8 mouse cellular contexts compared by ENCODE assay signal in the genomic region with DNA sequence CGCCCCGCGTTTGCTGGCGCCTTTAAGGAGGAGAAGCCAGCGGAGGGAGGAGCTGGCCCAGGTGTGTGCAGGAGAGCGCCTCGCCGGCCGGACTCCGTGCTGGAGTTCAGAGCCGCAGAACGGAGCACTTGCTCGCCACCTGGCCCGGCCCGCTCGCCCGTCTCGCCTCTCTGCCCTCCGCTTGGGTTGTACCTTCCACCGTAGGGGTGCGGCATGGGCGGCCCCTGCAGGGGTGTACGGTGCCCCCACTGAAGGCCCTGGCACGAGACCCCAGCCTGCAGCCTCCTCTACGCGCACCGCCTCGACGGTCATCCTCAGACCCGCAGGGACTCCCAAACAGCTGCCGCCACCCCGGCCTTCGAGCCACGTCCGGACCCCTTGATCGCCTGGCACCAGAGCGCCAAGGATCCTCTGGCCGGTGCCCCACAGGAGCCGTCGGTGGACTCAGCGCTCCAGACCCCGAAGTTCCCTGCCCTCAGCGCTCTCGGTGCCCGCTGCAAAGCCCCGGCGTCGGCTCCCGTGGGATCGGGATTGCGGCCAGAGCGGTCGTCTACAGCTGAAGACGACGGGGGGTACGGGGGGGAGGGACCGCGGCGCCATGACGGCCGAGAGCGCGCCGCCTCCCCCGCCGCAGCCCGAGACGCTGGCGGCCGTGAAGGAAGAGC. TPM values are rescaled to one million over a fixed set of nuclear protein-coding genes. Genes with fewer than 3 reads are reported as not detected.
DNase-seq lines count a peak whose midpoint lies in the region; ATAC-seq lines count a peak whose summit lies in the region.
"Had no signal": no experiment of that assay in that cellular context is flagged by ENCODE, and none has a peak within 500 bp of the region (broad histone marks: within the 10 kb centered on the region; RNA-seq: fewer than 3 reads in every experiment).

Gene Foxe1 (plus strand): TSS at position 14 of the 665 bp plus-strand sequence.

- H3K4me2 ChIP-seq in lung, embryonic 16.5 days (ENCODE audit: low read depth, low read length), result peak within 1 kb of the TSS; percentile 55
- peak within 1 kb of the TSS; percentile 49 for H3K4me2 ChIP-seq in forebrain, embryonic 12.5 days
- H3K4me2 ChIP-seq in limb, embryonic 13.5 days (replicated peaks), result peak within 1 kb of the TSS; percentile 60
- peak within 1 kb of the TSS; percentile 44 for H3K4me2 ChIP-seq in stomach, embryonic 14.5 days (replicated peaks; ENCODE audit: low read depth, low read length)

- no peaks in the 10 kb centered on the region; the same call in 1 of the 2 replicates for H3K9me3 ChIP-seq in lung, embryonic 16.5 days (ENCODE audit: control insufficient read depth, low read length)
- H3K9me3 ChIP-seq in forebrain, embryonic 12.5 days, result no peaks in the 10 kb centered on the region
- H3K9me3 ChIP-seq in limb, embryonic 13.5 days, result no peaks in the 10 kb centered on the region
- no peaks in the 10 kb centered on the region for H3K9me3 ChIP-seq in stomach, embryonic 14.5 days (ENCODE audit: control insufficient read depth, low read depth, low read length)

- H3K27ac ChIP-seq in lung, embryonic 16.5 days (ENCODE audit: low read length), result no peak within 1 kb of the TSS
- no peak within 1 kb of the TSS for H3K27ac ChIP-seq in forebrain, embryonic 12.5 days
- no peak within 1 kb of the TSS for H3K27ac ChIP-seq in limb, embryonic 13.5 days
- no peak within 1 kb of the TSS for H3K27ac ChIP-seq in stomach, embryonic 14.5 days (ENCODE audit: low read length)

- no peaks in the 10 kb centered on the region for H3K36me3 ChIP-seq in lung, embryonic 16.5 days (ENCODE audit: control insufficient read depth, insufficient read depth, low read length)
- H3K36me3 ChIP-seq in forebrain, embryonic 12.5 days (replicated peaks), result no peaks in the 10 kb centered on the region
- H3K36me3 ChIP-seq in limb, embryonic 13.5 days, result no peaks in the 10 kb centered on the region
- H3K36me3 ChIP-seq in stomach, embryonic 14.5 days (ENCODE audit: control insufficient read depth, insufficient read depth, low read length), result no peaks in the 10 kb centered on the region

- no peak within 1 kb of the TSS for H3K9ac ChIP-seq in lung, embryonic 16.5 days (ENCODE audit: low read length)
- no peak within 1 kb of the TSS for H3K9ac ChIP-seq in forebrain, embryonic 12.5 days
- H3K9ac ChIP-seq in limb, embryonic 13.5 days, result no peak within 1 kb of the TSS; the same call in 1 of the 2 replicates
- H3K9ac ChIP-seq in stomach, embryonic 14.5 days (replicated peaks; ENCODE audit: low read depth, low read length), result no peak within 1 kb of the TSS

- WGBS in lung, embryonic 16.5 days, result 1% methylated on average over 61 of the region's 70 CpGs
- WGBS in forebrain, embryonic 12.5 days, result under 1% methylated on average over 64 of the region's 70 CpGs
- WGBS in limb, embryonic 13.5 days, result 2% methylated on average over 69 of the region's 70 CpGs
- WGBS in stomach, embryonic 14.5 days, result 2% methylated on average over 67 of the region's 70 CpGs

- no peak for DNase-seq in lung, postnatal 10 days
- DNase-seq in spleen, postnatal 36 days (ENCODE audit: low spot score in 2 of 2), result no peak
- DNase-seq in left cerebral cortex, postnatal 36 days (ENCODE audit: low spot score in 2 of 2), result no peak
- DNase-seq: left cerebral cortex, postnatal 4 days had no signal

- 0 out of 2 replicates have a peak, but pooled peaks have one; percentile 15 for ATAC-seq in lung, embryonic 16.5 days (ENCODE audit: low read depth)
- ATAC-seq in forebrain, embryonic 12.5 days (ENCODE audit: low FRiP score), result no peak
- ATAC-seq in limb, embryonic 13.5 days (ENCODE audit: low FRiP score, low read depth), result peak; percentile 44
- ATAC-seq in stomach, embryonic 14.5 days (ENCODE audit: insufficient number of reproducible peaks, insufficient read depth, low FRiP score, low read depth), result peak; percentile 46; the same call in 1 of the 2 replicates

- H3K4me1 ChIP-seq in lung, embryonic 16.5 days (replicated peaks; ENCODE audit: control insufficient read depth, insufficient read depth, low read length), result peaks cover 5% of the 10 kb centered on the region
- peaks cover 21% of the 10 kb centered on the region for H3K4me1 ChIP-seq in forebrain, embryonic 12.5 days
- H3K4me1 ChIP-seq in limb, embryonic 13.5 days, result peaks cover 20% of the 10 kb centered on the region
- H3K4me1 ChIP-seq in stomach, embryonic 14.5 days (ENCODE audit: control insufficient read depth, insufficient read depth, low read length), result 0 out of 2 replicates have a peak, but pooled peaks cover 3% of the 10 kb centered on the region

- H3K27me3 ChIP-seq in lung, embryonic 16.5 days (ENCODE audit: control insufficient read depth, insufficient read depth, low read depth, low read length), result peaks cover 98% of the 10 kb centered on the region
- H3K27me3 ChIP-seq in forebrain, embryonic 12.5 days, result peaks cover 93% of the 10 kb centered on the region
- H3K27me3 ChIP-seq in limb, embryonic 13.5 days, result peaks cover 100% of the 10 kb centered on the region
- peaks cover 76% of the 10 kb centered on the region for H3K27me3 ChIP-seq in stomach, embryonic 14.5 days (ENCODE audit: control insufficient read depth, insufficient read depth, low read length)

- intact Hi-C loops in left cerebral cortex, postnatal 36 days (cut with DNase I), result loop anchor here (10.0 kb wide), 1 partner anchor 1629 kb away; the partner anchor contains the start of gene Pax5

- H3K4me3 ChIP-seq in lung, embryonic 16.5 days (ENCODE audit: low read length), result peak within 1 kb of the TSS; percentile 42
- H3K4me3 ChIP-seq in forebrain, embryonic 12.5 days (replicated peaks), result peak within 1 kb of the TSS; percentile 40
- H3K4me3 ChIP-seq in limb, embryonic 13.5 days, result peak within 1 kb of the TSS; percentile 42
- peak within 1 kb of the TSS; percentile 32 for H3K4me3 ChIP-seq in stomach, embryonic 14.5 days (ENCODE audit: low read depth, low read length)

RNA-seq across cellular contexts. Expression of gene Foxe1, which starts in this region (rescaled TPM):
- polyA plus RNA-seq in lung, embryonic 16.5 days (2015; fragmentation: Nextera tagmentation; extraction: Ambion mirVana), result not detected in 2 replicates
- not detected in 2 replicates for polyA plus RNA-seq in forebrain, embryonic 12.5 days (2016; fragmentation: Nextera tagmentation; extraction: Ambion mirVana)
- not detected in 2 replicates for polyA plus RNA-seq in limb, embryonic 13.5 days (2015; fragmentation: Nextera tagmentation; extraction: Ambion mirVana)
- polyA plus RNA-seq in stomach, embryonic 14.5 days (2014; fragmentation: Nextera tagmentation; extraction: Ambion mirVana), result 0.27 and 0.60 TPM in 2 replicates
- not detected for total RNA-seq in left cerebral cortex, postnatal 36 days (2021)
- total RNA-seq: left cerebral cortex, postnatal 4 days had no signal

Comparison
In these comparisons a context has a peak if more than half of its experiments do, and no peak if none do; other contexts are left out.
1. Peak in ATAC-seq, H3K4me3 ChIP-seq and H3K4me2 ChIP-seq in lung, embryonic 16.5 days; RNA of the gene not detected or under 1 TPM.
2. Peak in ATAC-seq, H3K4me3 ChIP-seq and H3K4me2 ChIP-seq in limb, embryonic 13.5 days; RNA of the gene not detected or under 1 TPM.
3. Peak in ATAC-seq, H3K4me3 ChIP-seq and H3K4me2 ChIP-seq in stomach, embryonic 14.5 days; RNA of the gene not detected or under 1 TPM.